Mouse (Mus musculus): ENCODE measurements around the gene Immp2l.

Gene Immp2l

DNA sequence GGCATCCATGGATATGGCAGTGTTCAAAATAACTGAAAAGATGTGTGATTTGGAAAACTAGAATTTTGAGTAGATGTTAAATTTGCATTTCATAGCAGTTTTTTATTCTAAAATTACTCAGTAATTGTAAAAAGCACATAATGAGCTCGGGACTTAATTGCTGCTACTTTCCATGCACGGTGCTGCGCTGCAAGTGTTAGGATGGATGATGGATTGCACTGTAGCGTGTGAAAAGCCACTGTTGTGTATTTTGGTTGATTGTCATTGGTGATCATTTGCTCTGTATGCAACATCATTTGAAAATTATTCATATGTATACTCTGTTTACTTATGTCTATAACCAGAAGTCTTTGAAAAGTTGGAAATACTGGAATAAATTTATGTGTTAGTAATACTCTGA, 394.1 kb downstream of the Immp2l start:
- DNase-seq (ENCODE audit: extremely low read depth, low read depth, low spot score), result no peak

DNA sequence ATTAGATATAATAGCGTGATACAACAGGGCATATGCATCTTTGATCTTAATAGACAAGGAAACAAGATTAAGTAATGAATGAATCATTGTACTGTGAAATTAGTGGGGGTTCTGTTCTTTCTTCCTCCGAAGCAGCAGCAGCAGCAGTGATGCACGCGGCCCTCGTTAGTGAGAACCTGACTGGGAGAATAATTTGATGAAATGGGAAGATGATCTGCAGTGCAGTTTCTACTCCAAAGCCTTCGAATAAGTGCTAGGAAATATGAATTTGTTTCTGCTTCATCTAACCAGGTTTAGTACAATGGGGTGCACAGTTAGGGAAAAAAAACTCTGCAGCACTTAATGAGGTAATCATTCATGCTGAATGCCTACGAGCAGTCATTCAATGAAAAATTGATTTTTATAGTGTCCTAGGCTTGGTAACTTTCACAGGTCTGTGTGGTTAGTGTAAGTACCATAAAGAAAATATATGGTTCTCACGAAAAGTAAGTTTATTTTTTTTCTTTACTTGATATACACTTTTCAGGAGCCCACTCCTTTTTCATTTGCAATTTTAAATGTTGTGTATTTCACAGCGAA, 401.3 kb downstream of the Immp2l start:
- DNase-seq (ENCODE audit: extremely low read depth, low read depth, low spot score), result no peak

DNA sequence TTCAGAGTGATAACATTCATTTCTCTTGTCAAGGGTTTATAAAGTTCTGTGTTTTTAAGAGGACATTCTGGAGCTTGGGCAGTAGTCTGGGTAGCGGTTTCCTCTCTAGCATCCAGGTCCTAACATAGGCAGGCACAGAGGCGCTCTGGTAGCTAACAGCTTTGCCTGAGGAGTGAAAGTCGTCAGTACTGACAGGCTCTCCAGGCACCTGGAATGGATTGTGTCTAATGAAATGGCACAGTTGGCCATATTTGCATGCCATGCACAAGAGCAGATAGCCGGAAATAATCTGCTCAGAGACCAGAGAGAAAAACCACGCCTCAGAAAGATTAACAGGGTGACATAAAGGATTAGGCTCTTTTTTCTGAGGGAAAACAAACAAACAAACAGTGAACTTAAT, 403.6 kb downstream of the Immp2l start:
- no peak for DNase-seq (ENCODE audit: extremely low read depth, low read depth, low spot score)

DNA sequence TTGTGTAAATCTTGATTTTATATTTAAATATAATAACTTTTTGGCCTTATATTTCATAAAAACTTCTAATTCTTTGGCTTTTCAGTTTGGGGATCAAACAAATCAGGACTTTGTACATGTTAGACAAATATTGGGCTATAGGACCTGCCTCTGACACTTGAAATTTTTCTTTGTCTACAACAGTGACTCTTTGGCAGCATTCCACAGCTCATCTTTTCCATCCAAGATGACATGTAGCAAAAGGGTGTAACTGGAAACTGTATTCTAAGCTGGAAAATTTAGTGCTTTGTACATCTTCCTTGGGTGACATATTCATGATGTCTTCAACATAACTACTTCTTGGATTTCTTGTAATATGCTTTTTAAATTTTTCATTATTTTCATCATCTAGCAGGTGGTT, 404.9 kb downstream of the Immp2l start:
- no peak for DNase-seq (ENCODE audit: extremely low read depth, low read depth, low spot score)

DNA sequence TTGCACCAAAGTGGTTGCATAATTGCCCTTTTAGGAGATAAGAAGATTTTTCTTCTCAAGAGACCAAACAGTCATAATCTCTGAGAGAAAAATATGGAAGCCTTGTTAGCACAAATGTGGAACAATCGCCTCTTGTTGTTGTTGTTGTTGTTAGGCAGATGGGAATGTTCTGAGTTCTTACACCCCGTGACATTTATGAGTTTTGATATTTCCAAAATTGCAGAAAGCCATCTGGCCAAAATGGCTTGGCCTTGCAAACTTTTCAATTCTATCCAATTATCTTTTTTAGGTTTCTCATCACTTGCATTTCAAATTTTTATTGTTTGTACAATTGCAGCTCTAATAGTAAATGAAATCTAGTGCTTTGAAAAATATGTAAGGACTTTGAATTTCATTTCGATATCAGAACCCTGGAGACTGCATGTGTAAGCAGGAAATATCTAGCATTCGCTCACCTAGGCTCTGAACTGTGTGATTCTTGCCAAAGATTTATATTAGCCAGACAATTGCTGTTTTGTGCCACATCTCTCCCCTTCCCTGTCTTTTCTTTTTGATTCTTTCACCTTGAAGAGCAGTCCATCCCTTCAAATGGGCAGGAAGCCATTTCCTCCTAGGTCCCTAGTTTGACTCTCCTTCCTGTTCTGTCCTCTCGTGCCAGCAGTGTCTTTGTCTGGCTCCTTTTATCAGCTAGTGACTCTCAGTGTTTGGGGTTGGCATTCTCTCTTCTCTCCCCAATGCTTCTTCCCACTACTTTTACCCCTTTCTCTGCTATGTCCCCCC, 412.5 kb downstream of the Immp2l start:
- no peak for DNase-seq (ENCODE audit: extremely low read depth, low read depth, low spot score)

DNA sequence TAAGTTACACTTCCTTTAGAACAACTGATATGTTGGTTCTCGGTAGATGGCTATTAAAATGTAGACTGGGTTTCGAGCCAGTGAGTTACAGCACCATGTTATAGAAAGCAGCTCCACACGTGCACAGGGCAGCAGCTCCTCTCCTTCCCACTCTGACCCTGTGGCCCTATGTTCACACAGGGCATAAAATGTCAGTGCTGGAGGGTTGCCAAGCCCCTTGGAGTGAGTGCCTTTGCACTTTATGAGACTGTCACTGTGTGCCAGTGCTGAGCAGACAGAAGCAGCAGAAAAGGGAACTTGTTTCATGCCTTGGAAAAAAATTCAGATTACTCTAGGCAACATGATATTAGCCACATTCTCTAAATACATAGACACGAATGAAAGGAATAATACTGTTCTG, 414.6 kb downstream of the Immp2l start:
- DNase-seq (ENCODE audit: extremely low read depth, low read depth, low spot score), result no peak

DNA sequence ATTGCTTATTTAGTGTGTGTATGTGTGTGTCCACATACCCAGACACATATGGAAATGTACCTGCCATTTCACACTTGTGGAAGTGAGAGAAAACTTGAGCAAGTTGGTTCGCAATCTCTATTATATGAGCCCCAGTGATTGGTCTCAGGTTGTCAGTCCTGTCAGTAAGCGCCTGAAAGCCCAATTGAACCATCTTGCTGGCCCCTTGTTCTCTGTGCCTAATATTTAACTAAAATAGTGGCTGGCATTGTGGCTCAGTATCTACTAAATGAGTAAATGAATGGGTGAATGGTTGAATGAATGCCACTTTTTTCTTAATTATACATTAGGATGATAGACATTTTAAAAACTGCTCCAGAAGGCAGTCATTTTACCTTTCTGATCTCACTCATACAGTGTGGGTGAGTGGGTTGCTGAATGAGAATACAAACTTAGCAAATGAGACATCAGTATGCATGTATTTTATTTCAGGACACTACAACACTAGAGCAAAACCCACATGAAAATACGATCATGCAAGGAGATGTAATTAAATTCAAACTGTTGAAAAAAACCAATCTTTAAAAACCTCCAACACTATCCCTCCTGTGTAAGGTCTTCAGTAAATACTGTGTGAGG, 444.6 kb downstream of the Immp2l start:
- DNase-seq (ENCODE audit: extremely low read depth, low read depth, low spot score), result no peak

DNA sequence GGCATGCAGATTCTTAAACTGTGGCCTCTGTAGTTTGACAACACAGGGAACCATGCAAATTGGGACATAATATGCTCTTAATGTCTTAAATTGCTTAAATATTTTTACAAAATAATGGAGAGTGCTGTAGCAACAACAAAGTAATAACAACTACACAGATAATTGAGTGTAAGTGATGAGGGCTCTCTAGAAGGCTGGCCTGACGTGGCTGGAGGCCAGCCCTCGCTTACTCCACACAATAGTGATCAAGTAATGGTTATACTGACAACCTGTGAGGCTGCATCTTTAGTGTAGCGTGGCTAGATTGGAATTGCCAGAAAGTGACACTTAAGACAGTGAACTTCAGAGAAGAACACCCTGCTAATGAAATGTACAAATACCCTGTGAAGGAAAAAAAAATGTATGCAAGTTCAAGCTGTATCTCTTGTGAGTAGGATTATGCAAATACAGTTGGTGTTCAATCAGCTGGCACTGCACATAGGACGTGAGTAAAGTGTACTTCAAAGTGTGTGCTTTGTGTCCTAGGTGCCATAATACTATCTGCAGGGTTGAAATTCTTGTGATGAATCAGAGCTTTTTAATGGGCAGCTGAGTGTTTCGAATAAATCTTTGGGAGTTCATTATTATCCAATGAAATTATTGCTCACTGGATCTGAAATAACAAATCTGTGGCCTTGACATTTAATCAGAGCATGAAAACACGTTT, 445.4 kb downstream of the Immp2l start:
- DNase-seq (ENCODE audit: extremely low read depth, low read depth, low spot score), result no peak

DNA sequence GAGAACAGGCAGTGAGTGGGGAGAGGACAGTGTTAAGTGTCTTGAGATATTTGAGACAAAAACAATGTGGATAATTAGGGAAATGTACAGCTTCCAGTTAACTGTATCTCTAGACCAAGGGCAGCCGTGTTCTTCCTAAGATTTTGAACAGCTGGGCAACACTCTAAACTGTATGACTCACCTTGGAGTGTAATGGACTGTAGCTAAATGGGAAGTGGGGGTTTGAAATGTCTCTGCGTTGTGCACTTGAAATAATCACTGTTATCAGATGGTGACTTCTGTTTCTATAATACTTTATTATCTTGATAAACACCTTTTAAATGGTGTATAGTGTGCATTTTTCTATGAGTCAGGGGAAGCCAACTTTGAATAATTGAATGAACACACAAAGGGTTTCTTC, 457.6 kb downstream of the Immp2l start:
- no peak for DNase-seq (ENCODE audit: extremely low read depth, low read depth, low spot score)

DNA sequence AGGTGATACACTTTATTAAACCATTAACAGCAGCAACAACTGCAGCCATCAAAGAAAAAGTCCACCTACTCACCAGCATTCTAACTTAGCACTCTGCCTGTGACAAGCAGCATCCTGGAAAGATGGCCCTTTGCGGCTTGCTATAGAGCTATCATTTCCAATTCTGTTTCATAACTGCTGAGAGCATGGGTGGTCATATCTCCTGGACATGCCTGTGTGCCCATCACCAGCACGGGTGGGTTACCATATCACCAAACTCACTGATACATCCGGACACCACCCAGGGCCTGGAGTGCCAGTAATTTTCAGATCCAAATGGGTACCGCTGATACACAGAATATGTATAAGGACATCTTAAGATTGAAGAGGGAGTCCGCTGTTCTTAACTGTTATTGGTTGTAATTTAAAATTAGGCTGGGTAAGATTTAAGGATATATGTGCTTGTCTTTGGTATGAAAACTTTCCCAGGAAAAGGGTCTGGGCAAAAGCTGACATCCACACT, 459.3 kb downstream of the Immp2l start:
- no peak for DNase-seq (ENCODE audit: extremely low read depth, low read depth, low spot score)

DNA sequence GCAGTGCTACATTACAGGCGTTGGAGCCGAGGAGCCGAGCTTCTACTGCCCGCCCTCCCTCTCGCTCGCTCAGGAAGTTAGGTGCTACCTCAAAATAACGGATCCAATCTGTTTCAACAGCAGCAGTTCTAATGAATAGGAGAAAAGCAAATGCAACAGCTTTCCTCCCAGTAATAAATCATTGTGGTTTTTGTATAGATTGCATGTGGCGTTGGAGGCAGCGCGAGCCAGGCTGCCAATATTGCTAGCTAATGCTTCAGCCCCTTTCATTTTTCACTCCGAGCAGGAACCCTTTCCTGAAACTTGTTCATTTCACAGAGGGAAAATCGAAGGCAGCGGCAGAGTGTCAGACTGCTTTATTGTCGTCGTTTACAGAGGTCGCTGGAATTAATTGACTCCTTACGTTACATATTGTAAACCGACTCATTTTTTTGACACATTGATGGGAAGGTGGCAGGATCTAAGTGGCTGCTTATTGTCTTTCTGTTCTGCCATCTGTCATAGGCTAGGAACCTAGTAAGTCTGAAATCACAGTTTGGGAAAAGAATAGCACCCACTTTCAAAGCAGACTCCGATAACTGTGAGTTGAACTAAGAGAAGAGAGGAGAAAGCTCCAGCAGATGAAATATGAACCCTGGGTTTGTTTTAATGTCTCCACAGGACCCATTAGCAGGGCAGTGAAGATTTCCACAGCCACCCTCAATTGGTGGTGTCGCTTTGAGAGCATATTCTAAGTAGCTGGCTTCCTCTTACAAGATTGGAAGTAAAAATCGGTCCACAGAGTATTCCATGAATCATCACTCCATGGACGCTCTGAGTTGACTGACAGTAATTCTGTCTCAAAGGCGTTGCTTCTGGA, 459.9 kb downstream of the Immp2l start:
- DNase-seq (ENCODE audit: extremely low read depth, low read depth, low spot score), result no peak

DNA sequence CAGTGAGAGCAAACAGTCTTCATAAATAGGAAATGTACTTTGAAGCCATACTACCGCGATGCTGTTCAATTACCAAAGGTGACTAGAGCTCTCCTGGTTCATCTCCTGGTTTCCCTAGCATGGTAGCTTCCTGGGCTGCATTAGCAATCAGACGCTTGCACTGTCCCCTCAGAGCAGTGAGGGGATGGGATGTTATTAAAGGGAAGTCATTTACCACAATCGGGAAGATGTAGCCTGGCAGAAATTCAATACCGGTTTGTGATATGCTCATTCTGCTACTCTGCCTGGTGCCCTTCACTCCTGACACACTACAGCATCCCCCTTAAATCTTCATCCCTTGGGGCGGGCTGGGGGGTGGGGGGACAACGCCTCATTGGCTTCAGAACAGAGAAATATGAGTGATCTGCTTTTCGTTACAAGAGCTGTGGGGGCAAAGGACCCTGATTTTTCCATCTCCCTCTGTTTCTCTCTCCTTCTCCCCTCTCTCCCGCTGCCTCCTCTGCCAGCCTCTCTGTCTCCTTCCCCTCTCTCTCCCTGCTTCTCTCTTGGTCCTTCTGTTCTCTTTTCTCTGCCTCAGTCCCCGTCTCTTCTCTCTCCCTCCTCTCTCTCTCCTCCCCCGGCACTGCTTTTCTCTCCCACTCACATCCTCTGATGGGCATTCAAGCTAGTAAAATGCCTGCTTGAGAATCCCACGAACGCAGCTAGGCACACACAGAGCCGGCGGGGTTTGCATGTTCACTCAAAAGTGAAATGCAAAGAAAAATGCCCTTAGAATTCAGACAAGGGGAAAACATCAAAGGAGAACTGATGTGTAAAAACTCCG, 461.0 kb downstream of the Immp2l start:
- no peak for DNase-seq (ENCODE audit: extremely low read depth, low read depth, low spot score)

DNA sequence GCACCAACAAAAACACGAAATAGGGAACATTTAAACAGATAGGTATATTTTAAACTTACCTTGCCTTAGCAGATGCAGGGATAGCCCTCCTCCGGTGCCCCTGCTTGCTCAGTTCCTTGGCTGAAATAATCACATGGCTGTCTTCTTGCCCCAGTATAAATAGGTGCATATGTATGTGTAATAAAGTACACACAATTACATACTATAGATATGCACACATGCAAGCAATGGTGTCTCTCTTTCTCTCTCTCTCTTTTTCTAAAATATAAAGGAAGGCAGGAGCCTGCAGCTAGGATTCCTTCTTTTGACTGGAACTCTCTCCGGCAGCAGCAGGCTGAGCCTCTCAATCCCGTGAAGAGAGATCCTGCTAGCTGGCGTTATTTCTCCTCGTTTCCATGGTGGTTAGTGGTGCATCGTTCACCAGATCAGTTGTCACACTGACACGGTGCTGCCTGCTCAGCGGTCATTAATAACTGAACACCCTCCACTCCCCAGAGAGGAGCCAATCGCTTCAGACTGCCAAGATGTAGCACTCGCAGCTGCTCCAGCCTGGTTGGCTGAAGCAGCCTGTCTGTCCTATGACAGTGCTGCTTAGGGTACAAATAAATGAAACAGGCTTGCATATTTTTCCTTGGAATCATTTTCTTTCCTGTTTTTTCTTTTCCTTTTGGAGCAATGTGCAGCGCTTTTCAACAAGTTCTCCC, 461.8 kb downstream of the Immp2l start:
- DNase-seq (ENCODE audit: extremely low read depth, low read depth, low spot score), result no peak

DNA sequence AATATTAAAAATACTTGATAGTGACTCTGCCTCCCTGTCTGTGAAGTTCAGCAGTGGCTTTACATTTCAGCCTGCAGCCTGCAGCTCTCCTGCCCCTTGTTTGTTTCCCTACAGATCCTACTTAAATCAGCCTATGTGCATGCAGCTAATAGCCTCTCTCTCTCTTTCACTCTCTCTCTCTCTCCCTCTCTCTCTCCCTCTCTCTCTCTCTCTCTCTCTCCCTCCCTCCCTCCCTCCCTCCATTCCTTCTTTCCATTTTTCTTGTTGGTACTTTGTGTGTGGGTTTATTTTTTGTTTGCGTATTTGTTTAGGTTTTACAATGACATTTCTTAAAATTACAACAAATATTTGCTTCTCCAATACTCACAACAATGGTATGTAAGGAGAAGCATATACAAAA, 462.4 kb downstream of the Immp2l start, which contains the start of gene Lrrn3:
TSS of gene Lrrn3 (minus strand) at position 101 of the 400 bp plus-strand sequence.
- DNase-seq (ENCODE audit: extremely low read depth, low read depth, low spot score), result no peak

DNA sequence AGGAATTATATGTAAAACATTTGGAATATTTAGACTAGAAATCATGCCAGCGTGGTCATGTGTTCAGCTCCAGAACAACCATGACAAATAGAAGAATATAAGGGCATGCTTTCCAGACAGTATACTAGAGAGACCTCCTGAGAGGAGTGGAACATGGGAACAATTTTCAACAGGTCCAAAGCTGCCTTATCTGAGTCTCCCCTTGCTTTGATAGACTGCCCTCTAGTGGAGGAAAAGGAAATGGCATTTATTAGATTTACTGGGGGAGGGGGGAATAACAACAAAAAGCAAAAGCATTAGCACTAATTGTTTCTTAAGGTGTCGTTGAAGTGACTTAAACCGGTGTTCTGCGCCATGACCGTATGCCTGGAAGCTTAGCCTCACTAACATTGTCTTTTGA, 463.1 kb downstream of the Immp2l start:
- no peak for DNase-seq (ENCODE audit: extremely low read depth, low read depth, low spot score)

DNA sequence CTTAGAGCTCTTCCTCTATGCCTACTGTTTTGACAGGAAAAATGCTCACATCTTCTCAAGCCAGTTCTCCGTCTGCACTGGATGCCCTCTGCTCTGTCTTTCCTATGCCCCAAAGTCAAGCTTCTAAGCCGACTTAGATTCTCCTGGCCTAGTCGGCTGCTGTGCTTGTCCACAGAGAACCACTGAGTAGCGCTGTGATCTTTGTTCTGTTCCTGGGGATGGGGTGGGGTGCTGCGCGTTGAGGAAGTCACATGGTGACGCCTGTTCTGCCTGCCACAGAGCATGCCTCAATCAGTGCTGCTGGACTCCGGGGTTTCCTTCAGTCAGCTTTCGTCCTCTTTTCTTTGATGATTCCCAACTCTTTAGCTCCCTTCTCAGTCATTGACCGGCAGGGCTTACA, 470.7 kb downstream of the Immp2l start:
- DNase-seq (ENCODE audit: extremely low read depth, low read depth, low spot score), result no peak

DNA sequence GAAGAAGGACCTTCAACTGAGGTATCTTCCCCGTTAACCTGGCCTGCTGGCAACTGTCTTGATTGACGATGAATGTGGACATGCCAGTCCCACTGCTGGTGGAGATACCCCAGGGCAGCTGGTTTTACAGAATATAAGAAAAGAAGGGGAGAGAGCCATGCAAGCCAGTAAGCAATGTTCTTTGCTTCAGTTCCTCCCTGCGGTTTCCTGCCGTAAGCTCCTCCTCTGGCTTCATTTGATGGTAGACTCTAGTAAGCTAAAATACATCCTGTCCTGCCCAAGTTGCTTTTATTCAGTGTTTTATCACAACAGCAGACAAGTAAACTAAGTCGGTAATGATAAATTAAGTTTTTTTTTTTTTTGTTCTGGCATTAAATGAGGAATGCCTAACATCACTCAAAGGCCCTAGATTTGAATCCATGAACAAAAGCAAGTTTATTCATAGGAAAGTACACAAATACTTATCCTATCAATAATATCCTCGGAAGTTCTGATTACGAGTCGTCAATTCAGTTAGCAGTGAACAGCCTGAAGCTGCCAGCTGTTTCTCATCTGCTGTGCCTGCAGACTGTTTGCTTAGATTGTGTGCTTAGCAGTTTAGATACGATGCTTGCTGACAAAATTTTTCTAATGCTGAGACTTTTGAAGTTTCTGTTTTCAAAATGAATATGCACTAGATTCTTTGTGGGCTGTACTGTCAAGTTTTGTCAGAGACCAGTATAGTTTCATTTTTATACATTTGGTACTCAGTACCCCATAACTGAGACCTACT, 476.3 kb downstream of the Immp2l start:
- DNase-seq (ENCODE audit: extremely low read depth, low read depth, low spot score), result no peak

DNA sequence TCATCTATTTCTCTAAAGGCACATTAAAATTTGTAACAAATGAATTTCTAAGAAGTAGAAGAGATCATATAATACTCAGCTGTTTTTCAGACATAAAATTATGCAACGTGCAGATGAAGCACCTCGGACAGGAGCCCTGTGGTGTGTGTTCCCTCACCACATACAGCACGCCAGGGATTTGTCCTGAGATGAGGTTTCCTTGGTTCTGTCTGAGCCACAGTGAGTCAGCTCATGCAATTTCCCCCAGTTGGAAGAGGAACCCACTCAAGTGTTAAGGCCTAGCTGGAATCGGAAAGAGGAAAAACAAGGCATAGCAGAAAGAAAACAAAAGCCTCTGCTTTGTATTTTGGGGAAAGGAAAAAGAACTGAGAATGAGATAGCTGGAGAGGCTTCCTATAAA, 484.7 kb downstream of the Immp2l start:
- no peak for DNase-seq (ENCODE audit: extremely low read depth, low read depth, low spot score)
